Mouse (Mus musculus): ENCODE measurements around the gene Ppp6r2. TPM values are rescaled to one million over a fixed set of nuclear protein-coding genes. Genes with fewer than 3 reads are reported as not detected.

Ppp6r2 gene
- polyA plus RNA-seq, 1 experiment from 2014 or later, result 21.2 TPM

GRCm38 (mm10) chr15:89234052-89234451 is 22.7 kb downstream of the Ppp6r2 start:
- Histone ChIP-seq H3K4me3 (no peak overlapping the region), H3K36me3 (peaks cover 18% of the 10 kb centered on the region), H3K4me1 (no peaks in the 10 kb centered on the region), H3K27ac (no peak overlapping the region), H3K27me3 (ENCODE audit: low read depth, poor library complexity, severe bottlenecking) (no peaks in the 10 kb centered on the region), H3K9me3 (replicated peaks) (no peaks in the 10 kb centered on the region)
- DNase-seq (ENCODE audit: low spot score), result no peak
- 92% methylated on average over 4 of the region's 4 CpGs for WGBS

- no peaks in the 10 kb centered on the region for H3K4me1 ChIP-seq
- no peaks in the 10 kb centered on the region for H3K27me3 ChIP-seq (ENCODE audit: low read depth, poor library complexity, severe bottlenecking)
- WGBS, result 69% methylated on average over 3 of the region's 3 CpGs
- H3K4me3 ChIP-seq, result no peak overlapping the region
- H3K36me3 ChIP-seq, result peaks cover 33% of the 10 kb centered on the region
- H3K27ac ChIP-seq, result no peak overlapping the region
- DNase-seq (ENCODE audit: low spot score), result no peak
- H3K9me3 ChIP-seq (replicated peaks), result no peaks in the 10 kb centered on the region
Measured at GRCm38 (mm10) chr15:89239751-89240392, 28.5 kb downstream of the Ppp6r2 start.

- H3K9me3 ChIP-seq (replicated peaks), result no peaks in the 10 kb centered on the region
- no peak for DNase-seq (ENCODE audit: low spot score)
- WGBS, result 78% methylated on average over 2 of the region's 2 CpGs
- H3K4me3 ChIP-seq, result no peak overlapping the region
- no peak overlapping the region for H3K27ac ChIP-seq
- no peaks in the 10 kb centered on the region for H3K4me1 ChIP-seq
- H3K36me3 ChIP-seq, result peaks cover 37% of the 10 kb centered on the region
- no peaks in the 10 kb centered on the region for H3K27me3 ChIP-seq (ENCODE audit: low read depth, poor library complexity, severe bottlenecking)
Measured at GRCm38 (mm10) chr15:89241025-89241424, 29.7 kb downstream of the Ppp6r2 start.

DNA sequence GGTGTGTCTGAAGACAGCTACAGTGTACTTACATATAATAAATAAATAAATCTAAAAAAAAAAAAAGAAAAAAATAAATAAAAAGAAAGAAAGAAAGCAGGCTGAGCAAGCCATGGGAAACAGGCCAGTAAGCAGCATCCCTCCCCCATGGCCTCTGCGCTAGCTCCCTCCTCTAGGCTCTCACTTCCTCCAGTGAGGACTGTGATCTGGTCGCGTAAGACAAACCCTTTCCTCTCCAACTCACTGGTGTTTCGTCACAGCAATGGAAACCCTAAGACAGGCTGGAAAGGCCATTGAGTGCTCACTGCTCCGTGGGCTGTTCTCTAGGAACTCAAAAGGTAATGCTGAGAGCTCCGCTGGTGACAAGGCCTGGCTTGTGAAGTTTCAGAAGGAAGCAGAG is 37.7 kb downstream of the Ppp6r2 start:
- Histone ChIP-seq H3K4me1 (no peaks in the 10 kb centered on the region), H3K4me3 (no peak overlapping the region), H3K27me3 (ENCODE audit: low read depth, poor library complexity, severe bottlenecking) (no peaks in the 10 kb centered on the region), H3K9me3 (replicated peaks) (no peaks in the 10 kb centered on the region), H3K36me3 (peaks cover 25% of the 10 kb centered on the region), H3K27ac (no peak overlapping the region)
- no peak for DNase-seq (ENCODE audit: low spot score)
- WGBS, result 82% methylated on average over 6 of the region's 6 CpGs

GRCm38 (mm10) chr15:89255330-89255729 is 44.0 kb downstream of the Ppp6r2 start:
- H3K27me3 ChIP-seq (ENCODE audit: low read depth, poor library complexity, severe bottlenecking), result no peaks in the 10 kb centered on the region
- H3K27ac ChIP-seq, result peak overlapping the region; percentile 30; the same call in 1 of the 2 replicates
- H3K4me3 ChIP-seq, result no peak overlapping the region
- WGBS, result 78% methylated on average over 4 of the region's 4 CpGs
- no peaks in the 10 kb centered on the region; the same call in 1 of the 2 replicates for H3K4me1 ChIP-seq
- DNase-seq (ENCODE audit: low spot score), result no peak
- no peaks in the 10 kb centered on the region for H3K9me3 ChIP-seq (replicated peaks)
- H3K36me3 ChIP-seq, result peaks cover 50% of the 10 kb centered on the region

DNA sequence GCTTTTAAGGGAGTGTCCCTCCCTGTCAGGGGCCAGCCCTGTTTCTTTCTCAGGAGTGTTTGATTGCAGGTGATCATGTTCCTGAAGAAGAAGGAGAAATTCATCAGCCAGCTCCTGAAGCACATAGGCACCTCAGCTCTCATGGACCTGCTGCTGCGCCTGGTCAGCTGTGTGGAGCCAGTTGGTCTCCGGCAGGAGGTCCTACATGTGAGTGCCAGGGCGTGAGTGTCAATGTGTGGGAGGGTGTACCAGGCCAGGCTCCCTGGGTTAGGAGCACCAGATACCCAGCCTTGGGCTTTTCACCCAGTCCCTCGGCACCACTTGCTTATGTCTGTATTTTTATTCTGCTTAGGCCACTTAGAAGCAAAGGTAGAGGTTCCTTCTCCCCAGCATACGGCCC is 47.6 kb downstream of the Ppp6r2 start:
- WGBS, result 95% methylated on average over 5 of the region's 5 CpGs

GRCm38 (mm10) chr15:89264485-89264884 is 53.1 kb downstream of the Ppp6r2 start:
- Histone ChIP-seq H3K9me3 (replicated peaks) (no peaks in the 10 kb centered on the region), H3K4me3 (no peak overlapping the region), H3K4me1 (no peaks in the 10 kb centered on the region), H3K27me3 (ENCODE audit: low read depth, poor library complexity, severe bottlenecking) (no peaks in the 10 kb centered on the region), H3K27ac (no peak overlapping the region), H3K36me3 (peaks cover 48% of the 10 kb centered on the region)
- no peak for DNase-seq (ENCODE audit: low spot score)
- WGBS, result 82% methylated on average over 5 of the region's 5 CpGs

More for the DNA sequence above, 47.6 kb downstream of the Ppp6r2 start:
- no peaks in the 10 kb centered on the region for H3K9me3 ChIP-seq (replicated peaks)
- no peak for DNase-seq (ENCODE audit: low spot score)
- H3K36me3 ChIP-seq, result peaks cover 52% of the 10 kb centered on the region
- H3K27ac ChIP-seq, result no peak overlapping the region
- H3K27me3 ChIP-seq (ENCODE audit: low read depth, poor library complexity, severe bottlenecking), result no peaks in the 10 kb centered on the region
- H3K4me1 ChIP-seq, result no peaks in the 10 kb centered on the region; the same call in 1 of the 2 replicates
- H3K4me3 ChIP-seq, result no peak overlapping the region

DNA sequence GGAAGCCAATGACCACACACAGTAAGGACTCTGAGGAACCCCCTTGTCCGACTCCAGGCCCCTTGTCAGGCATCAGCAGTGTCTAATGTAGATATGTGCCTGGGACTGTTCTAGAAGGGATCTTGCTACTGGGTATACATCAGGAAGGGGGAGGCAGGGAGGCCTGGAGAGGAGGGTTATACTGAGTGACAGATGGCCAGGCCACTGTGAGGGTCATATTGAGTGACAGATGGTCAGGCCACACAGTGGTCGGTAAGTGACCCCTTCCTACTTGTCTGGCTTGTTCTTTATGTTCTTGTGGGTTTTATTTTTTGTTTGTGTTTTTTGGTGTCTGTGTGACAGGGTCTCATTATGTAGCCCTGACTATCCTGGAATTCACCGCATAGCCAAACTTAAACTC is 64.1 kb downstream of the Ppp6r2 start:
- peaks cover 68% of the 10 kb centered on the region for H3K36me3 ChIP-seq
- DNase-seq (ENCODE audit: low spot score), result no peak

GRCm38 (mm10) chr15:89277366-89277765 is 66.0 kb downstream of the Ppp6r2 start:
- Histone ChIP-seq H3K4me1 (no peaks in the 10 kb centered on the region), H3K36me3 (peaks cover 82% of the 10 kb centered on the region), H3K9me3 (replicated peaks) (no peaks in the 10 kb centered on the region), H3K4me3 (no peak overlapping the region), H3K27me3 (ENCODE audit: low read depth, poor library complexity, severe bottlenecking) (no peaks in the 10 kb centered on the region), H3K27ac (no peak overlapping the region)
- WGBS, result 93% methylated on average over 4 of the region's 4 CpGs
- no peak for DNase-seq (ENCODE audit: low spot score)

More for the DNA sequence above, 64.1 kb downstream of the Ppp6r2 start:
- Histone ChIP-seq H3K9me3 (replicated peaks) (no peaks in the 10 kb centered on the region), H3K27me3 (ENCODE audit: low read depth, poor library complexity, severe bottlenecking) (no peaks in the 10 kb centered on the region), H3K4me1 (no peaks in the 10 kb centered on the region), H3K4me3 (no peak overlapping the region), H3K27ac (no peak overlapping the region)
- WGBS, result 77% methylated on average over 3 of the region's 3 CpGs

- 90% methylated on average over 6 of the region's 6 CpGs for WGBS
- Histone ChIP-seq H3K9me3 (replicated peaks) (no peaks in the 10 kb centered on the region), H3K4me3 (no peak overlapping the region), H3K27me3 (ENCODE audit: low read depth, poor library complexity, severe bottlenecking) (no peaks in the 10 kb centered on the region), H3K36me3 (peaks cover 98% of the 10 kb centered on the region), H3K4me1 (no peaks in the 10 kb centered on the region), H3K27ac (no peak overlapping the region)
- no peak for DNase-seq (ENCODE audit: low spot score)
Measured at GRCm38 (mm10) chr15:89282546-89282945, 71.2 kb downstream of the Ppp6r2 start.

DNA sequence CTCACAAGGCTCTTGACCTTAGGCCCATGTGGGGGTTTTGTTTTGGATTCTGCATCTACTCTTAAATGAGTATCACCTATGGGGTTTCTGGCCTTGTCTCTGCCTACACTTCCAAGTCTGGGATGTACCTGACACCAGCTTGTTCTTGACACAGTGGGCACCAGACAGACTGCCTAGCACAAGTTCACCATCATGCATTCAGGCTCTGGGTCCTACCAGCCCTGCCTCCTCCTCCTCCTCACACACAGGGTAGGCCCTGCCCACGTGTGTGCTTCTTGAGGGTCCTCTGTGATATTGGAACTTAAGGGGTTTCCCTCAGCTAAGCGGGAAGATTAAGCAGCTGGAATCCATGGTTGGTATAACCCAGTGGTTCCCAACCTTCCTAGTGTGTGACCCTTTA is 72.7 kb downstream of the Ppp6r2 start:
- H3K4me1 ChIP-seq, result no peaks in the 10 kb centered on the region
- H3K27ac ChIP-seq, result no peak overlapping the region
- H3K27me3 ChIP-seq (ENCODE audit: low read depth, poor library complexity, severe bottlenecking), result no peaks in the 10 kb centered on the region
- H3K4me3 ChIP-seq, result no peak overlapping the region
- WGBS, result 86% methylated on average over 2 of the region's 2 CpGs
- peaks cover 99% of the 10 kb centered on the region for H3K36me3 ChIP-seq
- DNase-seq (ENCODE audit: low spot score), result no peak
- no peaks in the 10 kb centered on the region for H3K9me3 ChIP-seq (replicated peaks)

- peaks cover 99% of the 10 kb centered on the region for H3K36me3 ChIP-seq
- H3K4me1 ChIP-seq, result no peaks in the 10 kb centered on the region
- no peak overlapping the region for H3K27ac ChIP-seq
- H3K4me3 ChIP-seq, result no peak overlapping the region
- no peaks in the 10 kb centered on the region for H3K9me3 ChIP-seq (replicated peaks)
- no peak for DNase-seq (ENCODE audit: low spot score)
- no peaks in the 10 kb centered on the region for H3K27me3 ChIP-seq (ENCODE audit: low read depth, poor library complexity, severe bottlenecking)
Measured at GRCm38 (mm10) chr15:89285004-89285403, 73.7 kb downstream of the Ppp6r2 start.

- H3K27ac ChIP-seq, result no peak overlapping the region
- no peaks in the 10 kb centered on the region for H3K27me3 ChIP-seq (ENCODE audit: low read depth, poor library complexity, severe bottlenecking)
- no peak overlapping the region for H3K4me3 ChIP-seq
- no peak for DNase-seq (ENCODE audit: low spot score)
- no peaks in the 10 kb centered on the region for H3K4me1 ChIP-seq
- no peaks in the 10 kb centered on the region for H3K9me3 ChIP-seq (replicated peaks)
- WGBS, result 92% methylated on average over 5 of the region's 5 CpGs
- peaks cover 99% of the 10 kb centered on the region for H3K36me3 ChIP-seq
Measured at GRCm38 (mm10) chr15:89285478-89285877, 74.1 kb downstream of the Ppp6r2 start.

DNA sequence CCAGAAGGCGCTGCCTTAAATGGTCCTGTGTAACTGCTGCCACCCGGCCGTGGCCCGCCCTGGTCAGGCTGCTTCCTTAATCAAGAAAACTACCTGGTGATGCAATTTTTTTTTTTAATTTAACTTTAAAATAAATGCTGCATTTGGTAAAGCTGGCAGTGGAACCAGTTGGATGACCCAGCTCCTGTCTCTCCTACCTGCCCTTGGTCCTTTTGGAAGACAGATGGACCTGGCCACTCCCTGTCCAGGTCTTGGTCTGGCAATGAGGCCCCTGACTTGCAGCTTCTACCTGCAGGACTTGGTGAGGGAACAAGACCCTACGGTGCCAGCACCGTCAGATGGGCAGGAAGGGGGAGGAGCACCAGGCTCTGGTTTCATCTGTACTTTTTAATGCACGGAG is 74.8 kb downstream of the Ppp6r2 start:
- WGBS, result 88% methylated on average over 7 of the region's 7 CpGs
- no peak overlapping the region for H3K27ac ChIP-seq
- H3K27me3 ChIP-seq (ENCODE audit: low read depth, poor library complexity, severe bottlenecking), result no peaks in the 10 kb centered on the region
- DNase-seq (ENCODE audit: low spot score), result no peak
- H3K36me3 ChIP-seq, result peaks cover 99% of the 10 kb centered on the region
- H3K4me1 ChIP-seq, result no peaks in the 10 kb centered on the region
- H3K4me3 ChIP-seq, result no peak overlapping the region
- no peaks in the 10 kb centered on the region for H3K9me3 ChIP-seq (replicated peaks)

All from limb, embryonic 10.5 days (tissue).